Mouse (Mus musculus) midbrain, embryonic 12.5 days (tissue): ENCODE results near the gene 1700092M07Rik. TPM values are rescaled to one million over a fixed set of nuclear protein-coding genes. Genes with fewer than 3 reads are reported as not detected.

Experiments used
- ATAC-seq: fragments of 200-750 bp; cut with Nextera tagmentation; 2 replicates; pipeline ENCODE4 v1.8.0; 2017; ENCODE audit warnings: low read depth, moderate TSS enrichment, moderate library complexity; ENCODE audit not compliant: low FRiP score
- H3K27ac ChIP-seq: fragments of 300-500 bp; sonication (generic); replicated peaks from 2 replicates; pipeline ENCODE4 v1.5.1; 2016; ENCODE audit warnings: mild to moderate bottlenecking
- H3K27me3 ChIP-seq: fragments of 300-500 bp; sonication (generic); 2 replicates; pipeline ENCODE4 v1.6.1; 2016; ENCODE audit warnings: mild to moderate bottlenecking
- H3K36me3 ChIP-seq: fragments of 300-500 bp; sonication (generic); 2 replicates; pipeline ENCODE4 v1.6.1; 2016
- H3K4me1 ChIP-seq: fragments of 300-500 bp; sonication (generic); 2 replicates; pipeline ENCODE4 v1.6.1; 2016
- H3K4me2 ChIP-seq: fragments of 300-500 bp; sonication (generic); replicated peaks from 2 replicates; pipeline ENCODE4 v1.6.1; 2016; ENCODE audit warnings: mild to moderate bottlenecking, moderate library complexity
- H3K4me3 ChIP-seq: fragments of 300-500 bp; sonication (generic); 2 replicates; pipeline ENCODE4 v1.5.1; 2016; ENCODE audit warnings: mild to moderate bottlenecking
- H3K9ac ChIP-seq: fragments of 300-500 bp; sonication (generic); replicated peaks from 2 replicates; pipeline ENCODE4 v1.6.1; 2016; ENCODE audit warnings: mild to moderate bottlenecking, moderate library complexity
- H3K9me3 ChIP-seq: fragments of 300-500 bp; sonication (generic); 2 replicates; pipeline ENCODE4 v1.6.1; 2016; ENCODE audit warnings: mild to moderate bottlenecking
- WGBS: fragments of 180-500 bp; shearing (Covaris S2); methylation state at CpG from one replicate; pipeline ENCODE4 v1.1.7; 2016; 5-methylcytosine and 5-hydroxymethylcytosine counted together
- polyA plus RNA-seq: library from polyadenylated mRNA; unstranded; fragments of >200 nt; fragmentation: Nextera tagmentation; extraction: Ambion mirVana; gene quantifications from 2 replicates; pipeline ENCODE4 v1.2.1, GENCODE M21; 2016

1700092M07Rik gene
- polyA plus RNA-seq = 3.3 and 4.5 TPM in 2 replicates

DNA sequence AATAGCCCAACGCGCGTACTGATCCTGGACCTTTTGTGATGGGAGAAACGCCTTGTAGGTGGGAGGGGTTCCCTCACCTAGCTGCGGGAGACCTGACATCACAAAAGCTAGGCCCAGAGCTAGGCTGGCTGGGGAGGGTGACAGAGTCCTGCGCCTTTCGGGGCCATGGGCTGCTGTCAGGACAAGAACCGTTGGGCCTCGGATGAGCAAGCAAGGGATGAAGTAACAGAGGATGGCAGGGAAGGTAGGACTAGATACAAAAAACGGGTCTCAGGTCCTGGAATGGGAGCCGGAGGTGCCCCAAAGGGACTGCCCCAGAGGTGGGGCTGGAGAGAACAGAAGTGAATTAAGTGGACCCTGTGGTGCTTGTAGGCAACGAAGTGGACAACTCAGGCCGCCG is at the start of gene 1700092M07Rik:
1700092M07Rik (plus strand) TSS at position 116 of the 400 bp plus-strand sequence.
- peaks cover 63% of the 10 kb centered on the region for H3K36me3 ChIP-seq
- H3K4me2 ChIP-seq = peak within 1 kb of the TSS; percentile 72
- ATAC-seq = no peak
- H3K4me1 ChIP-seq = peaks cover 31% of the 10 kb centered on the region
- WGBS = 63% methylated on average over 14 of the region's 14 CpGs
- H3K9me3 ChIP-seq = no peaks in the 10 kb centered on the region
- peak within 1 kb of the TSS; percentile 88 for H3K27ac ChIP-seq
- H3K27me3 ChIP-seq = no peaks in the 10 kb centered on the region
- H3K4me3 ChIP-seq = peak within 1 kb of the TSS; percentile 65
- peak within 1 kb of the TSS; percentile 78 for H3K9ac ChIP-seq

DNA sequence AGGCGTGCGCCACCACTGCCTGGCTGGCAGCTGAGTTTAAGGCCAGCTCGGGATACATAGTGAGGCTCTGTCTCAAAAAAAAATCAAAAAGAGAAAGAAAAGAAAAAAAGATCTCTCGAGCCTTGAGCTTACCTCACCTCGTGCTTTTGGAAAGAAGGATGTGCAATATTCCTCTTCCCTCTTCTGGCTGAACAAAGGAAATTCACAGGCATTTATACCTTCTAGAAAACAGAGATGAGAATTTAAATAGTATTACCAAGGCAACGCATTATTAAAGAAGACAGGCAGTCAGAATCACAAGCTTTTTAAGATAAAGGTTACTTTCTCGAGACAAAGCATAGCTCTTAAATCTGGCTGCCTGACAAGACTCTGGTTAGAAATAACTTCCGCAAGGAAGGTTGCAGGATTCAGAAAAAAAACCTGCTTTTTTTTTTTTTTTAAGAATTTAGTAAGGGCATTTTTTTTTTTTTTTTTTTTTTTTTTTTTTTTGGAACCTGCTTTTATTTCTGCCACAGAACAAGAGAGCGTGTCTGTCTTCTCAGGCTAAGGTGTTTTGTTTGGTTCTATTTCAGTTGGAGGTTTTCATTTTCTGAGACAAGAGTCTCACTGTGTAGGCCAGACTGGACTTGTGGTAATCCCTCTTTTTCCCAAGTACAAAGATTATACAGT is 48.5 kb upstream of the 1700092M07Rik start:
- Histone ChIP-seq H3K36me3 (no peaks in the 10 kb centered on the region), H3K4me2 (no peak overlapping the region), H3K4me1 (peaks cover 4% of the 10 kb centered on the region; the same call in 1 of the 2 replicates), H3K4me3 (no peak overlapping the region), H3K27ac (no peak overlapping the region), H3K9ac (no peak overlapping the region), H3K9me3 (no peaks in the 10 kb centered on the region), H3K27me3 (no peaks in the 10 kb centered on the region)
- 50% methylated on average over 9 of the region's 9 CpGs for WGBS
- ATAC-seq = no peak

- Histone ChIP-seq H3K9ac (no peak overlapping the region), H3K27ac (no peak overlapping the region), H3K27me3 (no peaks in the 10 kb centered on the region), H3K9me3 (no peaks in the 10 kb centered on the region), H3K4me1 (peaks cover 4% of the 10 kb centered on the region; the same call in 1 of the 2 replicates), H3K4me2 (no peak overlapping the region), H3K4me3 (no peak overlapping the region), H3K36me3 (no peaks in the 10 kb centered on the region)
- 60% methylated on average over 5 of the region's 5 CpGs for WGBS
- ATAC-seq = no peak
These were observed 47.8 kb upstream of the 1700092M07Rik start for GRCm38 (mm10) chr19:8692740-8693139.

GRCm38 (mm10) chr19:8695330-8695729 is 45.2 kb upstream of the 1700092M07Rik start:
- Histone ChIP-seq H3K4me3 (no peak overlapping the region), H3K9ac (no peak overlapping the region), H3K36me3 (no peaks in the 10 kb centered on the region), H3K27me3 (no peaks in the 10 kb centered on the region), H3K9me3 (no peaks in the 10 kb centered on the region), H3K4me1 (peaks cover 4% of the 10 kb centered on the region; the same call in 1 of the 2 replicates), H3K27ac (no peak overlapping the region), H3K4me2 (no peak overlapping the region)
- ATAC-seq = peak; percentile 56; the same call in 1 of the 2 replicates
- whole genome bisulfite sequencing = 74% methylated on average over 3 of the region's 6 CpGs

DNA sequence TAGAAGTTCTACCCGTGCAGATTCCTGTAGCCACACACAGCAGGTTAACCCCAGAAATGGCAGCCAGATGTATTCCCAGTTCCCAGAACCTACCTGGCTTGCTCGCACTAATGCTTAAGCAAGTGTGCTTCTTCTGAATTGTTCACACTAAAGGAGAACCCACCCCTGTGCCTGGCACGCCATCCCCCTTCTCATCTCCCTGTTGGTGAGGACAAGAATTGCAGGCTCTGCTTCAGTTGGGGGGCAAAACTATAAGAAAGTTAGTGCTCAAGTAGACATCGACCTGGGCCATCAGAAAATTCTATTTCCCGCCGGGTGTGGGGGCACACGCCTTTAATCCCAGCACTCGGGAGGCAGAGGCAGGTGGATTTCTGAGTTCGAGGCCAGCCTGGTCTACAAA is 40.9 kb upstream of the 1700092M07Rik start:
- no peak overlapping the region for H3K4me3 ChIP-seq
- ATAC-seq = no peak
- 83% methylated on average over 9 of the region's 9 CpGs for WGBS
- no peaks in the 10 kb centered on the region for H3K4me1 ChIP-seq
- no peaks in the 10 kb centered on the region for H3K9me3 ChIP-seq
- no peak overlapping the region for H3K27ac ChIP-seq
- H3K4me2 ChIP-seq = no peak overlapping the region
- no peaks in the 10 kb centered on the region for H3K36me3 ChIP-seq
- H3K27me3 ChIP-seq = no peaks in the 10 kb centered on the region
- no peak overlapping the region for H3K9ac ChIP-seq

- H3K4me1 ChIP-seq = no peaks in the 10 kb centered on the region
- no peak overlapping the region for H3K9ac ChIP-seq
- no peak overlapping the region for H3K4me3 ChIP-seq
- no peak for ATAC-seq
- no peaks in the 10 kb centered on the region for H3K9me3 ChIP-seq
- H3K36me3 ChIP-seq = peaks cover 9% of the 10 kb centered on the region
- no peak overlapping the region for H3K27ac ChIP-seq
- 67% methylated on average over 3 of the region's 3 CpGs for WGBS
- H3K4me2 ChIP-seq = no peak overlapping the region
- H3K27me3 ChIP-seq = no peaks in the 10 kb centered on the region
These were observed 38.1 kb upstream of the 1700092M07Rik start for GRCm38 (mm10) chr19:8702458-8702857.

DNA sequence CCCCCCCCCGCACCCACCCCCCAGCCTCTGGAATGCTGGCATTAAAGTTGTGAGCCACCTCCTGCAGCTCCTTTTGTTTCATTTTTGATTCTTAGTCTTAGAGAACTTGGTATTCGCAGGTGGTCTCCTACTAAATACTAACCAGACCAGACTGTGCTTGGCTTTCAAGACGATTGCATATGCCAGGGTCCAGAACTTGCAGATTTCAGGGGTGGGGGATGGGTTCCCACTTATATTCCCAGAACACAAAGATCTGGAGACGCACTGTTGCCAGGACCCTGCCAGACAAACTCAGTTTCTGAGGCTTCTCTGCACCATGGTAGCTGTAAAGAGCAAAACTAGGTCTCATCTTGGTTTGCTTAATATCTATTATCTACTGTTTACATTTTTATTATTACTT is 36.9 kb upstream of the 1700092M07Rik start:
- Histone ChIP-seq H3K27ac (no peak overlapping the region), H3K36me3 (peaks cover 20% of the 10 kb centered on the region), H3K27me3 (no peaks in the 10 kb centered on the region), H3K9me3 (no peaks in the 10 kb centered on the region), H3K4me3 (no peak overlapping the region), H3K4me1 (no peaks in the 10 kb centered on the region), H3K4me2 (no peak overlapping the region), H3K9ac (no peak overlapping the region)
- no peak for ATAC-seq
- 50% methylated on average over 4 of the region's 4 CpGs for WGBS

- Histone ChIP-seq H3K9me3 (no peaks in the 10 kb centered on the region), H3K36me3 (peaks cover 36% of the 10 kb centered on the region), H3K27ac (no peak overlapping the region), H3K4me1 (no peaks in the 10 kb centered on the region), H3K27me3 (no peaks in the 10 kb centered on the region), H3K4me2 (no peak overlapping the region), H3K4me3 (no peak overlapping the region), H3K9ac (no peak overlapping the region)
- ATAC-seq = no peak
- WGBS = 80% methylated on average over 6 of the region's 6 CpGs
These were observed 35.4 kb upstream of the 1700092M07Rik start for GRCm38 (mm10) chr19:8705026-8705708.

DNA sequence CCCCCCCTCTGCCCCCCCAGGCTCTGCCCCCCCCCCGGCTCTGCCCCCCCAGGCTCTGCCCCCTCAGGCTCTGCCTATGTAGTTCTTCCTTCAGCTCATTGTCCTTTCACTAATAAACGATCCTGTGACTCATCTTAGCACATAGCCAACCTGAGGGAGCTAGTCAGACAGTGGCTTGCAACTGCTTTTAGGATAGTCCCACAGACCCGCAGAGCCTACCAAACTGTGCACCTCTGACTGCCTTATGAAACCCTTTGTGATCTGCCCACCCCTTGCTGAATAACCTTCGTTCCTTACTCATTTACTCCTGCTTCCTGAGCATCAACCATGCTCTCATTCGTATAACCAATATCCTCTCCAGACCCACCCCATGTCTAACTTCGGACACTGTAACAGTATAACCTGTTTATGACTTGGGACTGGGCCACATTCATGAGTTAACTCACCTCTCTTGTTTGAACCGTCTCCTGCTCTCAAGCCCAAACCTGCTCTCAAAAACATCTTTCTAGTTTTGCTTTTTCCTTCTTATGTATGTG is 34.3 kb upstream of the 1700092M07Rik start:
- 89% methylated on average over 7 of the region's 7 CpGs for WGBS
- no peak overlapping the region for H3K27ac ChIP-seq
- no peaks in the 10 kb centered on the region for H3K27me3 ChIP-seq
- H3K36me3 ChIP-seq = peaks cover 46% of the 10 kb centered on the region
- H3K4me1 ChIP-seq = peaks cover 8% of the 10 kb centered on the region; the same call in 1 of the 2 replicates
- H3K4me2 ChIP-seq = no peak overlapping the region
- H3K4me3 ChIP-seq = no peak overlapping the region
- no peak for ATAC-seq
- H3K9me3 ChIP-seq = no peaks in the 10 kb centered on the region
- no peak overlapping the region for H3K9ac ChIP-seq

GRCm38 (mm10) chr19:8706930-8707329 is 33.6 kb upstream of the 1700092M07Rik start:
- H3K36me3 ChIP-seq = peaks cover 52% of the 10 kb centered on the region
- peaks cover 14% of the 10 kb centered on the region for H3K4me1 ChIP-seq
- H3K4me3 ChIP-seq = no peak overlapping the region
- H3K4me2 ChIP-seq = no peak overlapping the region
- 89% methylated on average over 7 of the region's 7 CpGs for WGBS
- no peak overlapping the region for H3K9ac ChIP-seq
- no peaks in the 10 kb centered on the region for H3K27me3 ChIP-seq
- no peaks in the 10 kb centered on the region for H3K9me3 ChIP-seq
- no peak overlapping the region for H3K27ac ChIP-seq
- no peak for ATAC-seq

- no peak overlapping the region for H3K9ac ChIP-seq
- no peaks in the 10 kb centered on the region for H3K9me3 ChIP-seq
- no peak overlapping the region for H3K4me3 ChIP-seq
- no peak for ATAC-seq
- 95% methylated on average over 8 of the region's 8 CpGs for WGBS
- no peak overlapping the region for H3K4me2 ChIP-seq
- peaks cover 22% of the 10 kb centered on the region for H3K4me1 ChIP-seq
- no peaks in the 10 kb centered on the region for H3K27me3 ChIP-seq
- H3K27ac ChIP-seq = no peak overlapping the region
- H3K36me3 ChIP-seq = peaks cover 52% of the 10 kb centered on the region
These were observed 31.6 kb upstream of the 1700092M07Rik start for GRCm38 (mm10) chr19:8708954-8709353.

GRCm38 (mm10) chr19:8710057-8710456 is 30.5 kb upstream of the 1700092M07Rik start:
- Histone ChIP-seq H3K27ac (no peak overlapping the region), H3K36me3 (peaks cover 52% of the 10 kb centered on the region), H3K4me2 (no peak overlapping the region), H3K9ac (no peak overlapping the region), H3K27me3 (no peaks in the 10 kb centered on the region), H3K9me3 (no peaks in the 10 kb centered on the region), H3K4me1 (peaks cover 26% of the 10 kb centered on the region), H3K4me3 (no peak overlapping the region)
- WGBS = 97% methylated on average over 2 of the region's 2 CpGs
- no peak for ATAC-seq
